12 mouse cellular contexts compared by ENCODE assay signal in genomic region chr9:6901620-6902019, GRCm38 (mm10).
"Had no signal": no experiment of that assay in that cellular context is flagged by ENCODE, and none has a peak within 500 bp of the region (broad histone marks: within the 10 kb centered on the region; RNA-seq: fewer than 3 reads in every experiment).

No protein-coding gene starts in this region.

- DNase-seq: liver, postnatal 0 days; lung, adult 2 months; lung, postnatal 4 days; midbrain, embryonic 14.5 days; retina, postnatal 1 day; right cerebral cortex, adult 18-20 months; right cerebral cortex, postnatal 25 days; right cerebral cortex, postnatal 4 days; spleen, adult 18-20 months; thymus, adult 18-20 months; thymus, postnatal 25 days; thymus, postnatal 4 days had no signal
